In genomic region chr10:126893145-126893544, GRCm38 (mm10) we compare ENCODE assay signal across 35 mouse cellular contexts.
"Had no signal": no experiment of that assay in that cellular context is flagged by ENCODE, and none has a peak within 500 bp of the region (broad histone marks: within the 10 kb centered on the region; RNA-seq: fewer than 3 reads in every experiment).

No protein-coding gene starts in this region.

- ATAC-seq: hindbrain, embryonic 16.5 days; hindbrain, postnatal 0 days; inflammation-experienced regulatory T-cells, adult 6 months; intestine, embryonic 15.5 days; intestine, embryonic 16.5 days; intestine, postnatal 0 days had no signal

- H3K9ac ChIP-seq: heart, embryonic 12.5 days; heart, embryonic 13.5 days; heart, embryonic 15.5 days; hindbrain, embryonic 12.5 days; hindbrain, embryonic 13.5 days; hindbrain, embryonic 14.5 days; hindbrain, embryonic 15.5 days; intestine, embryonic 15.5 days; kidney, embryonic 15.5 days had no signal

- H3K4me2 ChIP-seq: heart, embryonic 11.5 days; heart, embryonic 12.5 days; heart, embryonic 13.5 days; heart, embryonic 15.5 days; hindbrain, embryonic 12.5 days; hindbrain, embryonic 13.5 days; hindbrain, embryonic 14.5 days; hindbrain, embryonic 15.5 days; intestine, embryonic 15.5 days; kidney, embryonic 15.5 days had no signal

- DNase-seq: heart, postnatal 10 days; heart, postnatal 14 days; heart, postnatal 36 days; heart, postnatal 4 days; kidney, adult 11 months; kidney, adult 18-20 months; kidney, adult 2 months; kidney, adult 8-10 months; kidney, adult 9 months; kidney, postnatal 10 days; kidney, postnatal 14 days; kidney, postnatal 25 days; kidney, postnatal 36 days; kidney, postnatal 4 days; layer of hippocampus, adult 9-11 months; layer of hippocampus, postnatal 36 days had no signal

- H3K4me3 ChIP-seq: heart, embryonic 10.5 days; heart, embryonic 12.5 days; heart, embryonic 13.5 days; heart, embryonic 15.5 days; hindbrain, embryonic 10.5 days; hindbrain, embryonic 12.5 days; hindbrain, embryonic 13.5 days; hindbrain, embryonic 15.5 days; intestine, embryonic 15.5 days; kidney, embryonic 15.5 days; layer of hippocampus, adult 2 months had no signal

- H3K9me3 ChIP-seq: heart, embryonic 13.5 days; heart, embryonic 15.5 days; hindbrain, embryonic 15.5 days; intestine, embryonic 15.5 days had no signal

- H3K27ac ChIP-seq: heart, embryonic 10.5 days; heart, embryonic 13.5 days; heart, embryonic 15.5 days; hindbrain, embryonic 10.5 days; hindbrain, embryonic 12.5 days; hindbrain, embryonic 13.5 days; hindbrain, embryonic 14.5 days; hindbrain, embryonic 15.5 days; hindbrain, postnatal 0 days; intestine, embryonic 15.5 days; kidney, embryonic 15.5 days; kidney, postnatal 0 days; layer of hippocampus, adult 2 months had no signal

- H3K4me1 ChIP-seq: heart, embryonic 10.5 days; heart, embryonic 12.5 days; heart, embryonic 13.5 days; heart, embryonic 15.5 days; hindbrain, embryonic 10.5 days; hindbrain, embryonic 12.5 days; hindbrain, embryonic 13.5 days; hindbrain, embryonic 15.5 days; intestine, embryonic 15.5 days; kidney, embryonic 15.5 days had no signal

- H3K27me3 ChIP-seq: heart, embryonic 12.5 days; heart, embryonic 13.5 days; heart, embryonic 15.5 days; hindbrain, embryonic 12.5 days; hindbrain, embryonic 13.5 days; hindbrain, embryonic 15.5 days; intestine, embryonic 15.5 days; kidney, embryonic 15.5 days had no signal
